Mouse (Mus musculus) kidney, adult 18-20 months (tissue): ENCODE data around the gene Dis3.
"Not testable (repeated sequence)": the region's sequence is repeated elsewhere in the genome, so short reads cannot be mapped to it uniquely, and the experiment has no call there.

Experiments used
- DNase-seq: peaks from one replicate; pipeline ENCODE4 v3.0.0; 2021

Gene Dis3

GRCm38 (mm10) chr14:99058959-99059586 is 40.5 kb downstream of the Dis3 start:
- no peak for DNase-seq

GRCm38 (mm10) chr14:99046782-99047181 is 52.8 kb downstream of the Dis3 start:
- DNase-seq = no peak

- peak; percentile 92 for DNase-seq
Measured at GRCm38 (mm10) chr14:99046031-99046781, 53.4 kb downstream of the Dis3 start, which contains the start of the genes Mzt1 and Bora. Gene Mzt1 (minus strand): TSS chr14:99046134. Gene Bora (plus strand): TSS chr14:99046222.

DNA sequence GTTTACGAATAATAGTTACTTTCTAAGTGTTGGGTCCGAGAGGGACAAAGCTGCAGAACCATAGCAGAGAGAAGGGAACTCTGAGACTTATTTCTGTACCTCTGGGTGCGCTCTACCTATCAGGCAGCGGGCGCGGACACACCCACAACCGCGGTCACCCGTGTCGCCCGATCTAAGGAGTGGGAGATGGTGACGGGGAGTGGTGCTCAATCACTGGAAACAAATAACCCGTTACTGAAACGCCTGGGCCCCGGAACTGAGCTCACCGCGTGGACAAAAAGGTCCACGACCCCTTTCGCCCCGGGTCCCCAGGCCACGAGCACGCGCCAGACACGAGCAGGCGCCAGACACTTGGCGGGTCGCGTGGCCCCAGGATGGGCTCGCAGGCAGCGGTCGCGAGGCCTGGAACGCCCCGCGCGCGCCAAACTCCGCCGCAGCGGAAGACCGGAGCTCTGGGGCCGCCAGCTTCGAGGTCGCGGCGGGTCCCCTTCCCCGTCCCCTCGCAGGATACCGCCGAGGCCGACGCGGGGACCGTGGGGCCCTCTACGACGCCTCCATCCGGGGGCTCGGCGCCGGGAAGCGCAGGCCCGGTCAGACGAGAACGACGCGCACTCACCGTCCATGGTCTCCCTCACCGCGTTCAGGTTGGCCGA is 54.1 kb downstream of the Dis3 start:
- no peak for DNase-seq

DNA sequence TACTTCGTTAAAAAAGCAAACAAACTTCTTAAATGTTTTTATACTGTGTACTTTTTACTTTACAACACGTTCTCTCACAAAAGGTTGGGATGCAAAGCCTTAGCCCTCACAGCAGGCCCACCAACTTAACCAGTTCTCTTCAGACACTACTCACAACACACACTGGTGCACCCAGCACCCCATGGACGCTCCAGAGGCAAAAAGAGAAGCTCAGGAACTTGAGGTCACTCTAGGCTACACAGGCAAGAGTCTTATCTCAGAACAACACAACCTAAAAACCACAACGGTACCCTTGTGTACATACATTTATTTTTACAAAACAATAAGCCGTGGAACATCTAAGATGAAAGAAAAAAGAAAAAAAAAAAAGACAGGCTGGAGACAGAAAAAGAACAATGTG is 54.9 kb downstream of the Dis3 start:
- DNase-seq = no peak

- DNase-seq = no peak
Measured at GRCm38 (mm10) chr14:99044096-99044495, 55.5 kb downstream of the Dis3 start.

DNA sequence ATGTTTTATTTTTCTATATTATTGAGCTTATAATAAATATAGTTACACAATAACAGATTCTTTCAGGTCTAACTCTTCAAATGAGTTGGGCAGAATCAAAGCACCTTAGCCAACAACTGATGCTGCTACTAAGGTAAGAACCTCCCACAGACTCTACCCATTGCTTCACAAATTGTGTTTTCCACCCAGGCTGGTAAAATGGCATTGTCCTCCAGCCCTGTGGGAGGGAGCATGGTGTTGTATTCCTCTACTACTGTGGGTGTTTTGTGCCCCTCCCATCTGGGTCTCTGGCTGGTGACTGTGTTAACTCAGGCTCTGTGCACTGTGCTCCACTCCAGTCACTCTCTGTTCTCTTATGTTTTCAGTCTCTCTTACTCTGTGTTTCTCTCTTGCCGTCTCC is 56.1 kb downstream of the Dis3 start:
- no peak for DNase-seq

GRCm38 (mm10) chr14:99041416-99041815 is 58.2 kb downstream of the Dis3 start:
- DNase-seq = no peak

DNA sequence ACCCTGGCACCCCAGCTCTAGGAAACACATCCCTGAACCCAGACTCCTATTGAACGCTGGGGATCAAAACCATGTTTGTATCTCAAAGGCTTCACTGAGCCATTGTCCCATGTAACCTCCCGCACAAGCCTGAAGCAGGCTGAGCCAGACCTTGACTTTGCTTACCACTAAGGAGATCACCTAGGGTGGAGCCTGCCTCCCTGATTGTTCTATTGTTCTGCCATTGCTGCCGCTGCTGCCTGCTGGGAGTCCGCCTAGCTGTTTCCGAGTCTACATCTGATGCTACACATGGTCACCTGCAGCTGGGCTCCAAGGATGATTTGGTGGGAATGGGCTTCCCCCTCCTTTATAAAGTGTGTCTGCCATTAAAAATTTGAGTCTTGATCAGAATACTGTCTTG is 60.3 kb downstream of the Dis3 start:
- not testable (repeated sequence) for DNase-seq

DNA sequence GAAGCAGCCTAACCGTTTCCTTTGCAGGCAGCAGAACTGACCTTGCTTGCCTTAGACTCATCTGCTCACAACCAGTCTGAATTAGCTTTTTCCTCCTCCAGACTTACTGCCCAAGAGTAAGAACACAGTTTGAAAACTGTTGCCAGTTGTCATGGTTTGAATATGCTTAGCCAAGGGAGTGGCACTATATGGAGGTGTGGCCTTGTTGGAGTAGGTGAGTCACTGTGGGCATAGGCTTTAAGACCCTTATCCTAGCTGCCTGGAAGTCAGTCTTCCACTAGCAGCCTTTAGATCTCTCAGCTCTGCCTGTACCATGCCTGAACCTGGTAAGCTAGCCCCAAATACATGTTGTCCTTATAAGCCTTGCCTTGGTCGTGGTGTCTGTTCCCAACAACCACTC is 61.9 kb downstream of the Dis3 start:
- DNase-seq = no peak

DNA sequence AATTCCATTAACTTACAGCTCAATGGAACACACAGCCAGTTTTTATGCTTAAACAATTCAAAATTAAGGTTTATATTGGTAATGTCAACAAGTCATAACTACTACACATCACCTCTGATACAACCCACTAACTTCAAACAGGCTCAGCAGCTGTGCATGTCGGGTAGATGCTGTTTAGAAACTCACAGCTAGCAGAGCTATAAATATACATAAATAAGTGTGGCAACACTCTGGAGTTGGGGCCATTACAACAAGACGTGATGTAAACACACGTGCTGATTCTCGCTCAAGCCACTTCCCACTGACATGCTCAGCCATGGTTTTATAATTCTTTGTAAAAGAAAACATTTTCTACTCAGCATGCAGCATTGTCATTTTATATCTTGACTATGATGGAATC is 63.5 kb downstream of the Dis3 start:
- no peak for DNase-seq

- not testable (repeated sequence) for DNase-seq
Measured at GRCm38 (mm10) chr14:99034851-99035250, 64.7 kb downstream of the Dis3 start.

DNA sequence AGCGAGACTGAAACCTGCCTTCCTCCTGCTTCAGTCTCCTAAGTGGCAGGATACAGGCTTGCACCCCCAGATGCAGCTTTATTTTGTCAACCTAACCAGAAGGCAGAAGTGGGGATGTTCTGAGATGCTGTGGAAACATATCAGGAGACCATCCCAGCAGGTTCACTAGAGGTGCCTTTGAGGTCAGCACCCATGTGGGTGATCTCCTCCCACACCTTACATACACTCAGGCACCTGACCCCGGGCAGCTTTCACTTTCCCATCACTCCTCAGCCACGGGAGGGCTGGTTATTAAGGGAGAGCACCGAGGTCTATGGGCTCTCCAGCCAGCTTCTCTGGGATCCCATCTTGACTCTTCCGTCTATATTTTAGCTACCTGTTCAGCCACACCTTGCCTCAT is 67.0 kb downstream of the Dis3 start:
- no peak for DNase-seq

DNA sequence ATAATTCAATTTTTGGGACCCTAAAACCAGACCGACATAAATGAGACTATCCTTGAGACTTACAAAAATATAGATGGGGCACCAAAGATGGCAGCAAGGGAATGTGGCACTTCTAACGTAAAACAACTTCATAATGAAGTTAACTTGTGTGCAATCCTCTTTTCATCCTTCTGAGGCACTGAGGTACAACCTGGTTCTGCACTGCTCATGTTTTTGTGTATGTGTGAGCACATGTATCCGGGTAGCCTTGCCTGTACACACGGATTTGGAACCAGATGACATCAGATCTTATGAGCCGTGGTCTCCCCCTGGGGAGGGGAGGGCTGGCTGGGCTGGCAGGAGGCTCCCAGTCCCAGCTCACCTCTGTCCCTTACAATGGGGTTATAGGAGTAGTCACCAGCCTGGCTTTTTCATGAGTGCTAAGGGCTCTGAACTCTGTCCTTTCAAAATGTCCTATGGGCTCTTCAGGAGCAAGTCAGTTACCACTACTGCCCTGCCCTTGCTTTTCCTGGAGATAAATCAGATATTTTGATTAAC is 68.2 kb downstream of the Dis3 start:
- no peak for DNase-seq

- no peak for DNase-seq
Measured at GRCm38 (mm10) chr14:99029987-99030386, 69.6 kb downstream of the Dis3 start.
